Mouse (Mus musculus) ES-Bruce4 (cell line): ENCODE results near the gene Eif4a2.

Experiments used
- CTCF ChIP-seq: IDR thresholded peaks from one replicate; pipeline ENCODE4 v1.8.1; 2011; ENCODE audit warnings: low read depth, low read length
- POLR2A ChIP-seq: IDR thresholded peaks from one replicate; pipeline ENCODE4 v1.8.1; 2011; ENCODE audit warnings: low read length; ENCODE audit not compliant: insufficient read depth

- TF ChIP-seq CTCF, result no peak
- TF ChIP-seq POLR2A, result no peak
Measured at GRCm38 (mm10) chr16:23112861-23113435, 5.7 kb downstream of the Eif4a2 start.
